Mouse (Mus musculus) macrophage (primary cell): ENCODE measurements at regions not wholly inside any gene's neighbourhood (a gene's known extent, or its start where the extent isn't known, plus 50 kb on each side); places are given as distances from the start of the nearest gene placed in this dataset.
A peak's percentile ranks its signal among the peaks of the same experiment; 100 is the strongest.

Experiments used
- H3K27ac ChIP-seq: fragments of 350-480 bp; formaldehyde crosslinking; 2 replicates; pipeline ENCODE4 v1.9.0; 2021
- H3K36me3 ChIP-seq: fragments of 350-480 bp; formaldehyde crosslinking; 2 replicates; pipeline ENCODE4 v1.9.0; 2021; ENCODE audit errors: inconsistent target
- H3K4me3 ChIP-seq: fragments of 350-480 bp; formaldehyde crosslinking; 2 replicates; pipeline ENCODE4 v1.9.0; 2021; ENCODE audit errors: inconsistent target
- H3K79me2 ChIP-seq: fragments of 350-480 bp; formaldehyde crosslinking; 2 replicates; pipeline ENCODE4 v1.9.0; 2021; ENCODE audit errors: inconsistent target
- WGBS: methylation state at CpG from one replicate; pipeline ENCODE4 v1.1.7; 2026; ENCODE audit warnings: inconsistent platforms; ENCODE audit not compliant: missing documents; 5-methylcytosine and 5-hydroxymethylcytosine counted together

- WGBS = 96% methylated on average over 11 of the region's 11 CpGs
Observed at GRCm38 (mm10) chr6:100176914-100177560, 110.2 kb downstream of the Rybp start.

GRCm38 (mm10) chr6:100170711-100171348 lies 116.5 kb downstream of the Rybp start:
- no peak overlapping the region for H3K4me3 ChIP-seq
- H3K79me2 ChIP-seq = no peaks in the 10 kb centered on the region
- 19% methylated on average over 22 of the region's 22 CpGs for WGBS
- H3K27ac ChIP-seq = no peak overlapping the region
- no peaks in the 10 kb centered on the region for H3K36me3 ChIP-seq

More at GRCm38 (mm10) chr6:100176914-100177560, 110.2 kb downstream of the Rybp start:
- Histone ChIP-seq H3K4me3 (no peak overlapping the region), H3K79me2 (no peaks in the 10 kb centered on the region), H3K36me3 (no peaks in the 10 kb centered on the region), H3K27ac (no peak overlapping the region)

- no peaks in the 10 kb centered on the region for H3K36me3 ChIP-seq
- 63% methylated on average over 5 of the region's 5 CpGs for WGBS
Observed at GRCm38 (mm10) chr6:100167321-100167720, 120.0 kb downstream of the Rybp start.

GRCm38 (mm10) chr6:100165746-100166145 lies 121.5 kb downstream of the Rybp start:
- no peak overlapping the region for H3K4me3 ChIP-seq
- WGBS = 100% methylated on average over 2 of the region's 3 CpGs

More at GRCm38 (mm10) chr6:100167321-100167720, 120.0 kb downstream of the Rybp start:
- no peak overlapping the region for H3K4me3 ChIP-seq
- H3K79me2 ChIP-seq = no peaks in the 10 kb centered on the region
- no peak overlapping the region for H3K27ac ChIP-seq

GRCm38 (mm10) chr6:100164162-100164561 lies 123.1 kb downstream of the Rybp start:
- Histone ChIP-seq H3K79me2 (no peaks in the 10 kb centered on the region), H3K27ac (peak overlapping the region; percentile 85), H3K36me3 (no peaks in the 10 kb centered on the region), H3K4me3 (no peak overlapping the region)
- 68% methylated on average over 4 of the region's 4 CpGs for WGBS

More at GRCm38 (mm10) chr6:100165746-100166145, 121.5 kb downstream of the Rybp start:
- H3K27ac ChIP-seq = no peak overlapping the region
- H3K79me2 ChIP-seq = no peaks in the 10 kb centered on the region
- no peaks in the 10 kb centered on the region for H3K36me3 ChIP-seq

- Histone ChIP-seq H3K27ac (peak overlapping the region; percentile 85), H3K36me3 (no peaks in the 10 kb centered on the region), H3K4me3 (no peak overlapping the region), H3K79me2 (no peaks in the 10 kb centered on the region)
- WGBS = 32% methylated on average over 4 of the region's 5 CpGs
Observed at GRCm38 (mm10) chr6:100163814-100164130, 123.5 kb downstream of the Rybp start.

GRCm38 (mm10) chr6:100162961-100163813 lies 124.1 kb downstream of the Rybp start:
- WGBS = 11% methylated on average over 17 of the region's 17 CpGs
- no peaks in the 10 kb centered on the region for H3K36me3 ChIP-seq
- H3K4me3 ChIP-seq = no peak overlapping the region; the same call in 1 of the 2 replicates
- H3K27ac ChIP-seq = peak overlapping the region; percentile 85
- no peaks in the 10 kb centered on the region for H3K79me2 ChIP-seq

GRCm38 (mm10) chr6:100160670-100161069 lies 126.6 kb downstream of the Rybp start:
- no peaks in the 10 kb centered on the region for H3K79me2 ChIP-seq
- no peak overlapping the region for H3K4me3 ChIP-seq
- H3K27ac ChIP-seq = no peak overlapping the region
- H3K36me3 ChIP-seq = no peaks in the 10 kb centered on the region
- WGBS = 94% methylated on average over 8 of the region's 8 CpGs

GRCm38 (mm10) chr6:100159817-100160216 lies 127.5 kb downstream of the Rybp start:
- no peaks in the 10 kb centered on the region for H3K36me3 ChIP-seq
- WGBS = 76% methylated on average over 4 of the region's 4 CpGs
- no peaks in the 10 kb centered on the region for H3K79me2 ChIP-seq
- no peak overlapping the region for H3K4me3 ChIP-seq
- no peak overlapping the region for H3K27ac ChIP-seq

GRCm38 (mm10) chr6:100159246-100159645 lies 128.0 kb downstream of the Rybp start:
- Histone ChIP-seq H3K36me3 (no peaks in the 10 kb centered on the region), H3K4me3 (no peak overlapping the region), H3K79me2 (no peaks in the 10 kb centered on the region), H3K27ac (no peak overlapping the region)
- 94% methylated on average over 1 of the region's 1 CpGs for WGBS

- no peak overlapping the region for H3K27ac ChIP-seq
- no peaks in the 10 kb centered on the region for H3K36me3 ChIP-seq
- WGBS = 24% methylated on average over 7 of the region's 7 CpGs
- H3K4me3 ChIP-seq = no peak overlapping the region
- H3K79me2 ChIP-seq = no peaks in the 10 kb centered on the region
Observed at GRCm38 (mm10) chr6:100157288-100157687, 130.0 kb downstream of the Rybp start.

GRCm38 (mm10) chr6:100156163-100156562 lies 131.1 kb downstream of the Rybp start:
- no peak overlapping the region for H3K4me3 ChIP-seq
- no peak overlapping the region for H3K27ac ChIP-seq
- 83% methylated on average over 4 of the region's 4 CpGs for WGBS

GRCm38 (mm10) chr6:100155676-100156075 lies 131.6 kb downstream of the Rybp start:
- Histone ChIP-seq H3K36me3 (no peaks in the 10 kb centered on the region), H3K4me3 (no peak overlapping the region), H3K27ac (no peak overlapping the region), H3K79me2 (no peaks in the 10 kb centered on the region)
- 22% methylated on average over 20 of the region's 20 CpGs for WGBS

More at GRCm38 (mm10) chr6:100156163-100156562, 131.1 kb downstream of the Rybp start:
- Histone ChIP-seq H3K79me2 (no peaks in the 10 kb centered on the region), H3K36me3 (no peaks in the 10 kb centered on the region)

- Histone ChIP-seq H3K4me3 (no peak overlapping the region), H3K79me2 (no peaks in the 10 kb centered on the region), H3K27ac (no peak overlapping the region), H3K36me3 (no peaks in the 10 kb centered on the region)
- 100% methylated on average over 1 of the region's 1 CpGs for WGBS
Observed at GRCm38 (mm10) chr6:100151447-100151846, 135.8 kb downstream of the Rybp start.
